Mouse (Mus musculus): ENCODE data around the gene Zfp750.

Zfp750 gene

GRCm38 (mm10) chr11:121519131-121519530, at the start of gene Zfp750:
TSS of gene Zfp750 (minus strand) at chr11:121519333.
- DNase-seq = peak; percentile 55

- no peak for DNase-seq
Observed at GRCm38 (mm10) chr11:121564265-121564664, 45.1 kb upstream of the Zfp750 start.

GRCm38 (mm10) chr11:121563312-121563711, 44.2 kb upstream of the Zfp750 start:
- DNase-seq = no peak

- no peak for DNase-seq
Observed at GRCm38 (mm10) chr11:121560294-121560663, 41.1 kb upstream of the Zfp750 start.

GRCm38 (mm10) chr11:121559527-121560293, 40.6 kb upstream of the Zfp750 start:
- no peak for DNase-seq

DNA sequence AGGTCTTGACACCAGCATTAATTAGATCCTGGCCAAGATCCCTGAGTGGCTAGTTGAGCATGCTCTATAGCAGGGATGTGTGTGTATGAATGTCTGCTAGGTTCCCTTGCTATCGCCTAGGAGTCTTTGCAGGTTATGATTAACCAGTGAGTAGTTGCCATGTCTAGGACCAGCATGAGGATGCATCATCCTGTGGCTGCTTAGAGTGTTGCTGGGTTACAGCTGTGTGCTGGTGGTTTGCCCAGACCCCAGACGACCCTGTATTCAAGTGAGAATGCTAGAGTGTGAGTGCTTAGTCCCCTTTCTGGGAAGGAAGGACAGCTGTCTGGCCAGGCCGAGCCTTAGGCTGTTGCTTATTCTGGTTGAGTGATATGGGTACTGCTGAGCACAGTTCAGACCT, 39.4 kb upstream of the Zfp750 start:
- DNase-seq = no peak

GRCm38 (mm10) chr11:121557946-121558345, 38.8 kb upstream of the Zfp750 start:
- DNase-seq = no peak

DNA sequence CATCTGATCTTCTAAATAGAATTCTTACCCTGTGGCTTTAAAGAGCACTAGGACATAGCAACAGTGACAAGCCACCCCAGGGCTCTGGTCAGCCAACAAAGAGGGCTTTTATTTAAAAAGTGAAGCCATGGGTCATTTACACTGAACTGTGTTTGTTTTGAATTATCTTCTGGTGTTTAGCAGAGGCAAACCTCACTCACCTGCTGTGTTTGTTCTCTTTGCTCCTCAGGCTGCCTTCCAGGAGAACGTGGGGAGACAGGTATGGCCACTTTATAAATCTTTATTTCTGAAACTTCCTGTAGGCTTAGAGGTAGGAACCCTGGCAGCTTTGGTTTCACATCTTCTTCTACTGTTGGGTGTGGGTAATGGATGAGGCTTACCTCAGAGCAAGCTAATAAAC, 37.6 kb upstream of the Zfp750 start:
- DNase-seq = no peak

GRCm38 (mm10) chr11:121553458-121553857, 34.3 kb upstream of the Zfp750 start:
- no peak for DNase-seq

- no peak for DNase-seq
Observed at GRCm38 (mm10) chr11:121552846-121553457, 33.8 kb upstream of the Zfp750 start.

DNA sequence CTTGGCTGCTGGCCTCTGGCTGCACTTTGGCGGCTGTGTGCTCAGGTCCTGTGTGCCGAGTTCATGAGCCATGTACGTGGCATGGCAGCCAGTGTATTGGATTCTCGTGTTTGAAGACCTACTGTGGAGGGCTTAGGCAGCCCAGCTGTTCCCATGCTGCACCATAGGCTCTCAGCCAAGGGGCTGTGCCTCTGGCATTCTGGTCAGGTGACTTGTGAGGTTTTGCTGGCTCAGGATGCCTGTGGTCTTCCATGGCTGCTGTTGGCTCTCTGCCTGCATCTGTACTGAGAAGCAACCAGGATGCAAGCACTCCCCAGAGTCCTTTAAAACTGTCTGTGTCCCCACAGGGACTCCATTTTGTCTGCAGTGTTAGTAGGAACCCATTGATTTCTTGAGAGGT, 33.0 kb upstream of the Zfp750 start:
- peak; percentile 45 for DNase-seq

DNA sequence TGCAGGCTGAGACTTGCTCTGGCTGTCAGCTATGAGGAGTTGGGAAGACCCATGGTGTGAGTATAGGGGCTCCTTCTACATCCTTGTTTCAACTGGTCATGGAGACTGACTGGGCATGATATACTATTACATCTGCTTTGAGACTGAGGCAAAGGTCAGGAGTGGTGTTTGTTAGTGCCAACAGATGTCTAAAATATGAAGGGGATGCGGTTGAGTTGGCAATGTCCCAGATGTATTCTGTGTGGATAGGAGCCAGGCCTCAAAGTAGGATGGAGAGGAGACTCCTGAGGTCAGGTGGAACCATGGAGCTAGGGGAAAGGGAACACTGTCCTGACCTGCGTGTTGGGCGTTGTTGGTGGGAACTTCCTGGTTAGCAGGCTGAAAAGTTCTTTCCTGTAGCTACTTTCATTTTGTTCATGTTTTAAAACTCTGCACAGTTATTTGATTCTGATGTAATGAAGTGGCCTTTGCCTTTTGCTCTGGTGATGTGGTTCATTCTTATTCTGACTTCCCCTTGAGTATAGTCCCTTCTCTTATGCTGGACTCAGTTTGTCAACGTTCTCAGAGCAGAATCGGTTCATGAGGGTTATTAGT, 32.2 kb upstream of the Zfp750 start:
- DNase-seq = no peak

DNA sequence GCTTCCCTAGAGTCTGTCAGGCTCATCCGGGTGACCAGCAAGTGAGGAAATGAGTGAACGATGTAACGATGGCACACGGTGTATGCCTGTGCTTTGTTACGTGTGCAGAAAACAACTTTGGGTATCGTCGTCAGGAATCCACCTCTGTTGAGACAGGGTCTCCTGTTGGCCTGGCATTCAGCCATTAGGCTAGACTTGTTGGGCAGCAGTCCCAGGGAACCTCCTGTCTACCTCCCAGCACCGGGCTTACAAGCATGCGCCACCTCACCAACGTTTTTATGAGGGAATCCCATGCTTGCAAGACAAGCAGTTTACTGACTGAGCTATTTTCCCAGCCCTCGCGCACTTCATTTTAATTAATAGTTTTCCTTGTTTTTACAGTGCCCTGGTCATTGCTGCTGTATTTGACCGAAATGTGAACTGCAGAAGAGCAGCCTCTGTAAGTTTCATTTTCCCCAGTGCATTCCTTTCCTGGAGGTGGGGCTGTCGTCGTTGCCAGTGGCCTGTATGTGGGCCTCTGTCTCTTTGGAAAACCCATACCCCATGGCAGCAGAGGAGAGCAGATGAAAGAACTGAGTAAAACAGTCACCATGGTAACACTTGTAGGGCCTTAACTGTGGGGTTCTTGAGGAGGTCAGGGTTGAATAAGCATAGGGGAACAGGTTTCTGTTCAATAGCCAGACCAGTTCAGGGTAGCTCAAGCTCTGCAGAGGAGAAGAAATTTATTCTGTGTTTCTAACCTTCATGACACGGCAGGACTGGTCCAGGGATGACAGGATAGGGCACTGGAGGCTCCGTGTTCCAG, 30.9 kb upstream of the Zfp750 start:
- no peak for DNase-seq

DNA sequence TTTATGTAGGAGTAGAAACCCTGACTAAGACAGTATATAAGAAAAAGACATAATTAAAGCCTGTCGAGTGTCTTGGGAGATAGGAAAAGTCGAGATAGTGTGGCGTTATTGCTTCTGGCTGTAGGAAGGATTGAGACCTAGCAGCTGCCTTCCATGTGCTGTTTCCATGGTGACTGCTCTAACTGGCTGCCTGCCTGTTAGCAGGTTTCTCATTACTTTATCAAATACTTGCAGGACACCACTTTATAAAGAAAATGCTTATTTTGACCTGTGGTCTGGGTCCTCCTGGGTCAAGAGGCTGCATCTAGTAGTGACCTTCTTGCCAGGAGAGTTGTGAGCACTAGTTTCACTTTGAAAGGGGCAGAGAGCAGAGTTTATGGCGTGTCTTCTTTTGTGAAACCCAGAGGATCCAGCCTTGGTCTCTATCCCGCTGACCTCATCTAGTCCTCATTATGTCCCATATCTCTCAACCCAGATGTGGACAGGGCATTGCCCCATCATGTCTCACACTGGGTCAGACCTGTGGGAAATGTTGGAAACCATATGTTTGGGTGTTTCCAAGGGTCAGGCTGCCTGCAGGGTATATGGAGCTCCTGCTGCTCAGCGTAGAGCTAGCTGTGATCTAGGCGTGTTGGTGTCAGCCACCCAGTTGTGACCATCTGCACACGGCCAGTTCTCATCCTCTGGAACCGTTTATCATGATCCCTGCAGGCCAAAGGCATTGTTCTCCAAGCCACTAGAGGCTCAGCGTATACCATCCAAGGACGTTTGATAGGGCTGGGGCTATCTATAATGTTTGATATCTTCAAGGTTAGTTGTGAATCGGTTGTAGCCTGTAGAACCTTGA, 30.1 kb upstream of the Zfp750 start:
- DNase-seq = no peak

DNA sequence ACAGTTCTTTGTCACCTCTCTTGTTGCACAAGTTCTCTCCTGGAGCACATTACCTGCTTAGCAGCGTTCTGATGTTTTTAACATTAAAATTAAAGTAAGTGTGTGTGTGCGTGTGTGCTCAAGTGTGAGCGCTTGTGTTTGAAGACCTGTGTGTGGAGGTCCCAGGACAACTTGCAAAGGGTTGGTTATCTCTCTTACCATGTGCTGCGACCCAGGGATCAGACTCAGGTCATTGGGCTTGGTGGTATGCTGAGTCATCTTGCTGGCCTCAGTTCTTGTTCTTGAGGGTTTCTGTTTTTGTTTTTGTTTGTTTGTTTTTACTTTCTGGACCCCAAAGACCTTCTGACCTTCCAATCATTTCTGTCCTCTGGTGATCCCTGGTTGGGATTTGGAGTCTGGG, 28.8 kb upstream of the Zfp750 start:
- DNase-seq = no peak

GRCm38 (mm10) chr11:121547234-121547633, 28.1 kb upstream of the Zfp750 start:
- DNase-seq = no peak

DNA sequence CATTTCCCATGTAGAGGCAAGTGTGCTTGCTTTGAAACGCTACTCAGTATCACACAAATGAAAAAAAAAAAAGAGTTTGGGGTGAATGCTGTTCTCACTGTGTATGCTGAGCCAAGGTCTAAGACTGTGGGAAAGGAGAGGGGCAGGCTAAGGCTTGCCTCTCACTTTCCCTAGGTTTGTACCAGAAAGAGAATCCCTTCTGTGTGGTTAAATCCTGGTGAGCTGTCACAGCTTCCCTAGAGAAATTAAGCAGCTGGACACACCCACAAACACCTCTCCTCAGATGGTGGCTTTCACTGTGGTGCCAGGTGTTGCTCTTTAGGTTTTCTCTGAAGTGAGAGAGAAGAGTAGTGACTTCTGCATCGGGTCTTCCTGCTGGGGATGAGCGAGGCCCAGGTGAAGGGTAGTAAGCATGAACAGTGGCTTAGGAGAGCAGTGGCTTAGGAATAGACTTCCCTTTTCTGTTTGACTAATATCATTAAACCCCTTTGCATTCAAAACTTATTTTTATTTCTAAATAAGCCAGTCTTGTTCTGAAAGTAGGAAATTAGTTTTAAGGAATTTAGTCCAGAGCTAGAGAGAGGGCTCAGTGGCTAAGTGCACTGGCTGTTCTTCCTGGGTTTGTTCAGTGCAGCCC, 26.4 kb upstream of the Zfp750 start:
- DNase-seq = no peak

- no peak for DNase-seq
Observed at GRCm38 (mm10) chr11:121544755-121545397, 25.7 kb upstream of the Zfp750 start.

GRCm38 (mm10) chr11:121543922-121544321, 24.8 kb upstream of the Zfp750 start:
- peak; percentile 63 for DNase-seq

DNA sequence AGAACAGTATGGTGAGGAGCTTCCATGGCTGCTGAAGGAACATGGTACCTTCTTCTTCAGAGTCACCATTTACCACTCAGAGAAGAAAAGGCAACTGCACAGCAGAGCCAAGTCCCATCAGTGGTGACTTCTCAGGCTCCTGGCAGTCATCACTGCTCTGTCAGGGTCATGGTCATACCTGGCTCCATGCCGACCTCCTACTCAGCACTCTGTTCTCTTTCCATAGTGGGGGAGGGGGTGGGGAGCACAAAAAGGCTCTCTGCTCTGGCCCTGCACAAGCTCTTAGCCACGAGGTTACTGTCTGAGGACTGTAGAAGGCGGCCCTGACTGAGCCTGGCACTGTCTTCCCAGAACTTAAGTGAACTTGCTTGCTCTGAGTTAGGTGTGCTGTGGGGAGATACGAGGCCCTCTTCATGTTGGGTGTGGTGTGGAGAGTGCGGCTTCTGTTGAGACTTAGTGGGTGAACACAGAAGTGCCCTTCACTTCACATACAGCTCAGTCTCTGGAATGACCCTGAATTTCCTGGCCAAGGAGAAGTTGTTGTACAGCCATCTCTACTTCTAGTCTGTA, 24.2 kb upstream of the Zfp750 start:
- peak; percentile 39 for DNase-seq

GRCm38 (mm10) chr11:121542471-121542870, 23.3 kb upstream of the Zfp750 start:
- DNase-seq = no peak
